Mouse (Mus musculus) CH12.LX (cell line): ENCODE measurements around the gene 4931422A03Rik.

Experiments used
- CTCF ChIP-seq, 2 experiments: IDR thresholded peaks in 1 of 2; conservative IDR thresholded peaks in 1 of 2; 2 replicates each; pipeline ENCODE4 v1.5.1; 2011 to 2012; ENCODE audit warnings: low read depth in 2 of 2, low read length in 2 of 2, improper control_type of control experiment in 1 of 2, inconsistent platforms in 1 of 2, mild to moderate bottlenecking in 1 of 2, moderate library complexity in 1 of 2
- USF1 ChIP-seq: IDR thresholded peaks from 2 replicates; pipeline ENCODE4 v1.6.1; 2014; ENCODE audit warnings: low read depth, mild to moderate bottlenecking, inconsistent platforms, low read length, improper control_type of control experiment

DNA sequence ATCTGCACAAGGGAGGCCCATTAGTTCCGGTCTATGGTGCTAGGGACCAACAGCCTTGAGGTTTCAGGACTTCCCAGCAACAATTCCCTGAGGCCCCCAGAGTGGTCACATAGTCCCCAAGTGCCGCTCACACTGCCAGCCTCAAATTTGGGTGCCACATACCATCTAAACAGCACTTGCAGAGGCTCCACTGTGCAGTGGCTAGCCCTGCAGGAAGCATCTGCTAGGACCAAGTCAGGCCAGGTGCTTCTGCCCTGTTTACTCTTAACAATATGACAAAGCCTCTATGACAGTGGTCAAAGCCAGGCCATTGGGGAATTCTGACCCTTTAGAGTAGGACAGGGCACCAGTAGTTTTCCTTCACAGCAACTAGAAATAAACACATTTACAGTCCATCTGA is 91.5 kb downstream of the 4931422A03Rik start:
- no peak for TF ChIP-seq CTCF (conservative IDR thresholded peaks at IDR 0.05 in 1 of 2, IDR thresholded peaks at IDR 0.05 in 1 of 2; ENCODE audit: low read depth in 2 of 2, low read length in 2 of 2)
- no peak for TF ChIP-seq USF1
